Mouse (Mus musculus) myocyte (in vitro differentiated cells): ENCODE measurements around the gene Gm49776. TPM values are rescaled to one million over a fixed set of nuclear protein-coding genes. Genes with fewer than 3 reads are reported as not detected.

Experiments used
- H3K27me3 ChIP-seq: one replicate; pipeline ENCODE4 v1.6.1; 2011; ENCODE audit not compliant: control insufficient read depth, insufficient read depth, insufficient read length
- H3K36me3 ChIP-seq: one replicate; pipeline ENCODE4 v1.6.1; 2011; ENCODE audit not compliant: control insufficient read depth, insufficient read depth
- H3K4me2 ChIP-seq: one replicate; pipeline ENCODE4 v1.6.1; 2011; ENCODE audit warnings: low read depth, control low read depth
- H3K4me3 ChIP-seq: one replicate; pipeline ENCODE4 v1.5.1; 2011; ENCODE audit warnings: mild to moderate bottlenecking, control low read depth, moderate library complexity
- H3K79me2 ChIP-seq: one replicate; pipeline ENCODE4 v1.6.1; 2011; ENCODE audit not compliant: control insufficient read depth, insufficient read depth
- H3ac ChIP-seq: one replicate; pipeline ENCODE4 v1.6.1; 2011; ENCODE audit not compliant: control insufficient read depth, insufficient read length
- CEBPB ChIP-seq: IDR thresholded peaks from 2 replicates; pipeline ENCODE4 v1.6.1; 2011; ENCODE audit warnings: mild to moderate bottlenecking, moderate library complexity; ENCODE audit not compliant: poor library complexity, insufficient read depth, severe bottlenecking
- E2F4 ChIP-seq: IDR thresholded peaks from one replicate; pipeline ENCODE4 v1.6.1; 2011; ENCODE audit warnings: mild to moderate bottlenecking, control low read depth, moderate library complexity; ENCODE audit not compliant: insufficient read depth
- MAX ChIP-seq: IDR thresholded peaks from one replicate; pipeline ENCODE4 v1.6.1; 2011; ENCODE audit warnings: low read depth, mild to moderate bottlenecking, control low read depth
- MYOD1 ChIP-seq, 3 experiments: IDR thresholded peaks; one replicate each; pipeline ENCODE4 v1.6.1; 2011; ENCODE audit warnings: control low read depth in 2 of 3, low read depth in 2 of 3, mild to moderate bottlenecking in 2 of 3, moderate library complexity in 1 of 3; ENCODE audit not compliant: insufficient read length in 2 of 3, control insufficient read depth in 1 of 3
- MYOG ChIP-seq, 3 experiments: IDR thresholded peaks; one replicate each; pipeline ENCODE4 v1.6.1; 2011; ENCODE audit warnings: control low read depth in 2 of 3, low read depth in 2 of 3, mild to moderate bottlenecking in 2 of 3; ENCODE audit not compliant: insufficient read length in 2 of 3, control insufficient read depth in 1 of 3, insufficient read depth in 1 of 3
- POLR2A ChIP-seq: IDR thresholded peaks from one replicate; pipeline ENCODE4 v1.6.1; 2011; ENCODE audit warnings: low read depth, mild to moderate bottlenecking, control low read depth, moderate library complexity; ENCODE audit not compliant: insufficient read length
- POLR2AphosphoS2 ChIP-seq: IDR thresholded peaks from one replicate; pipeline ENCODE4 v1.6.1; 2011; ENCODE audit warnings: low read depth, control low read depth; ENCODE audit not compliant: insufficient read length
- REST ChIP-seq: IDR thresholded peaks from one replicate; pipeline ENCODE4 v1.6.1; 2011; ENCODE audit warnings: mild to moderate bottlenecking, control low read depth, moderate library complexity; ENCODE audit not compliant: insufficient read depth, insufficient read length
- SRF ChIP-seq: IDR thresholded peaks from one replicate; pipeline ENCODE4 v1.6.1; 2011; ENCODE audit warnings: low read depth; ENCODE audit not compliant: control insufficient read depth, insufficient read length
- TCF12 ChIP-seq: IDR thresholded peaks from one replicate; pipeline ENCODE4 v1.6.1; 2011; ENCODE audit warnings: mild to moderate bottlenecking, control low read depth; ENCODE audit not compliant: poor library complexity, insufficient read depth, severe bottlenecking
- TCF3 ChIP-seq: IDR thresholded peaks from one replicate; pipeline ENCODE4 v1.6.1; 2011; ENCODE audit warnings: low read depth, control low read depth; ENCODE audit not compliant: insufficient read length
- USF1 ChIP-seq: IDR thresholded peaks from one replicate; pipeline ENCODE4 v1.6.1; 2011; ENCODE audit warnings: low read depth, mild to moderate bottlenecking, control low read depth, moderate library complexity
- polyA plus RNA-seq: library from polyadenylated mRNA; unstranded; fragments of >200 nt; fragmentation: generic; extraction: Trizol; gene quantifications from one replicate; pipeline ENCODE4 v1.2.1, GENCODE M21; 2012; ENCODE audit warnings: missing spikeins

The Gm49776 gene
- polyA plus RNA-seq, 1 experiment, result 0.08 TPM

DNA sequence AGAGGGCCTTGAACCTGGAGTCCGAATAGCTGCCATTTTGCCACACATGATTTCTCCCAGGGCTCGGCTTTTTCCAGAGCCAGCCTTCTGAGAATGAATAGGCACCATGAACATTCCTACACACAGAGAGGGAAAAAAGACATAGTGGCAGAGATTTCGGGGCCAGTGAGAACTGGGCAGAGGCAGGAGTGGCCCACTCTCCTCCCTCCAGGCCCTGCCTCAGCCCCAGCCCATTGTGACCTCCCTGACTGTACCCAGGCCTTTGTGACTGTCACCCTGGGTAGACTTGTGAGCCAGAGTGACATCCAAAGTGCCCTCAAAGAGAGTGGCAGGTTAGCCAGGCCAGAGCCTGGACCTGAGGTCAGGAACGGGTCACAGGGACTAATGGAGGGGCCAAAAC lies 40.5 kb downstream of the Gm49776 start, which contains the start of gene Ccdc188:
Gene Ccdc188 (plus strand): TSS at position 301 of the 400 bp plus-strand sequence.
- no peaks in the 10 kb centered on the region for H3K79me2 ChIP-seq
- TF ChIP-seq SRF, result no peak
- no peak for TF ChIP-seq TCF12
- TF ChIP-seq REST, result no peak
- no peak for TF ChIP-seq MYOD1 (IDR thresholded peaks at IDR 0.05; ENCODE audit: control insufficient read depth in 1 of 3, insufficient read length in 2 of 3, low read depth in 2 of 3)
- TF ChIP-seq USF1, result no peak
- TF ChIP-seq TCF3, result no peak
- no peak for TF ChIP-seq CEBPB
- TF ChIP-seq POLR2AphosphoS2, result no peak
- TF ChIP-seq POLR2A, result no peak
- TF ChIP-seq E2F4, result no peak
- TF ChIP-seq MYOG (IDR thresholded peaks at IDR 0.05; ENCODE audit: control insufficient read depth in 1 of 3, insufficient read depth in 1 of 3, insufficient read length in 2 of 3, low read depth in 2 of 3), result no peak
- no peak for TF ChIP-seq MAX

DNA sequence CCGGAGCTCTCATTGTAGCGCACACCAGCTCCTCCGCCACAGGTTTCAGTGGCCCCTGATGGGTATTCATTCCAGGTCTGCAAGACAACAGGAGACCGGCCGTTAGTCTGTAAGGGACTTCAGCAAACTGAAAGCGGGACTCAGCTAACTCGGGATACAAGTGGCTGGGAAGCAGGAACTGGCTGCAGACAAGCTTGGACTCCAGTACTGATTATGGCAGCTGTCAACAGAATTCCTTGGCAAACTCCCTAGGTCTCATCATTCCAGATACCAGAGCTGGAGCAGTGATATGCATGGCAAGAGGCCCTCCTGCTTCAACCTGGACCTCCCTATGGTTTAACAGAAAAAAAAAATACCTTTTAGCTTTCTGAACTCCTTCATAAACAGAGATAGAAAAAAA lies 43.3 kb downstream of the Gm49776 start:
- TF ChIP-seq SRF (no peak), MYOD1 (IDR thresholded peaks at IDR 0.05; ENCODE audit: control insufficient read depth in 1 of 3, insufficient read length in 2 of 3, low read depth in 2 of 3) (peak in 1 of 3 experiments; percentile 4), POLR2A (no peak), E2F4 (no peak), POLR2AphosphoS2 (no peak), CEBPB (no peak), USF1 (no peak)
- Histone ChIP-seq H3K27me3 (peaks cover 13% of the 10 kb centered on the region), H3ac (no peak overlapping the region), H3K4me3 (no peak overlapping the region), H3K4me2 (no peak overlapping the region), H3K79me2 (no peaks in the 10 kb centered on the region), H3K36me3 (no peaks in the 10 kb centered on the region)

More for the DNA sequence above, 40.5 kb downstream of the Gm49776 start, which contains the start of gene Ccdc188:
- no peaks in the 10 kb centered on the region for H3K36me3 ChIP-seq
- no peak within 1 kb of the TSS for H3K4me3 ChIP-seq
- H3ac ChIP-seq, result no peak within 1 kb of the TSS
- peaks cover 6% of the 10 kb centered on the region for H3K27me3 ChIP-seq
- no peak within 1 kb of the TSS for H3K4me2 ChIP-seq

GRCm38 (mm10) chr16:18213689-18214088 lies 44.4 kb downstream of the Gm49776 start:
- Histone ChIP-seq H3K79me2 (no peaks in the 10 kb centered on the region), H3K4me3 (no peak overlapping the region), H3ac (no peak overlapping the region), H3K36me3 (no peaks in the 10 kb centered on the region), H3K4me2 (no peak overlapping the region), H3K27me3 (peaks cover 21% of the 10 kb centered on the region)
- no peak for TF ChIP-seq MAX
- TF ChIP-seq POLR2AphosphoS2, result no peak
- no peak for TF ChIP-seq TCF3
- TF ChIP-seq USF1, result no peak
- TF ChIP-seq REST, result no peak
- no peak for TF ChIP-seq TCF12
- no peak for TF ChIP-seq MYOD1 (IDR thresholded peaks at IDR 0.05; ENCODE audit: control insufficient read depth in 1 of 3, insufficient read length in 2 of 3, low read depth in 2 of 3)
- no peak for TF ChIP-seq MYOG (IDR thresholded peaks at IDR 0.05; ENCODE audit: control insufficient read depth in 1 of 3, insufficient read depth in 1 of 3, insufficient read length in 2 of 3, low read depth in 2 of 3)
- no peak for TF ChIP-seq E2F4

DNA sequence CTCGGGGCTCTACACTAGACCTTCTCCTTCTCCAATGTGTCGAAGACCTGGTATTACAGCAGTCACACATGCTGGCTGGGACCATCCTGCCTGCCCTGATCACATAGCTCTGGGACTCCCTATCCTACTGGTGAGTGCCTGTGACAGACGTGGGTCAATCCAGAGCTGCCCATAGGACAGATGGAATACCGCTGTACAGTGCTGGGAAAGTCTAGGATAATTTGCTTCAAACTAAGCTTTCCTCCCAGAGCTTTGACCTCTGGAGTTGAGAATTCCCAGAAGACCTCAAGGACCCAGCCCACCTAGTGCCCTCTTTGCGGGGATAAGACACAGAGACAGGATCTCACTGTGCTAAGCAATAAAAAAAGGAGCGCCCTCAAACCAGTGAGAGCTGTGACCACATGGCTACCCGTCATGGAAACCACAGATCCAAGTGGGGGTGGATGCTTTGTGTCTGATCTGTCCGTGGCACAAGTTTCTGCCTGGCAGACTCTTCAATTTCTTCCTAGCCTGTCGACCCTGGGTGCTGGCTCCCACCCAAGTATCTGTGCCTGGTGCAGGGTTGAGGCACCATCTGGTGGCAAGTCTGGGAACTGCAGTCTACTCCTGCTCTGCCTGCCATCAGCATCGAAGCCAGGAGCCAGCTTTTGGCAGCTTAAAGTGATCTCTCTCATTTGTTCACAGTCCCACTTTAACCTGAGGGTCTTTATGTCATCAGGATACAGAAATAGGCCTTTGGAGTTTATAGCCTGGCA lies 46.5 kb downstream of the Gm49776 start:
- Histone ChIP-seq H3K36me3 (no peaks in the 10 kb centered on the region), H3ac (no peak overlapping the region), H3K4me3 (no peak overlapping the region), H3K27me3 (peaks cover 41% of the 10 kb centered on the region), H3K79me2 (no peaks in the 10 kb centered on the region), H3K4me2 (no peak overlapping the region)
- TF ChIP-seq E2F4 (no peak), SRF (no peak), POLR2A (no peak), POLR2AphosphoS2 (no peak), MAX (no peak), CEBPB (no peak), TCF3 (no peak), TCF12 (no peak), USF1 (no peak), MYOG (IDR thresholded peaks at IDR 0.05; ENCODE audit: control insufficient read depth in 1 of 3, insufficient read depth in 1 of 3, insufficient read length in 2 of 3, low read depth in 2 of 3) (no peak), MYOD1 (IDR thresholded peaks at IDR 0.05; ENCODE audit: control insufficient read depth in 1 of 3, insufficient read length in 2 of 3, low read depth in 2 of 3) (no peak), REST (no peak)
